Mouse (Mus musculus): ENCODE measurements at regions not wholly inside any gene's neighbourhood (a gene's known extent, or its start where the extent isn't known, plus 50 kb on each side); places are given as distances from the start of the nearest gene placed in this dataset.

DNA sequence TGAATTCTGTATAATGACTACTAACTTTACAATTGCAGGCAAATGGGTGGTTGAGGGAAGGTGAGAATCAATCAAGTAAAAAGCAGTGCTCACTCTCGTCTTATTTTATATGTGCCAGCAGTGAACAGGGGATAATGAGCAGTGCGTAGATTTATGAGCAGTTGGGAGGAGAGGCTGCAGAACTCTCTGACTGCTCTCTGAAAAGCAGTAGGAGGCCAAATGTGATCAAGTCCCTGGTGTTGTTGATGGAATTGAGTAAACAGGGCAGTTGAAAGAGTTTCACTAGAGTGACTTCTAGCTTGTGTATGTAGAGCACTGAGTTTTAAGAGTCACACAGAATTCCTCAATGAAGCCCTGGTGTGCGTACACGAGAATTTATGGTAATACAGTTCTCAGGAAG is 1269.6 kb downstream of the Defb40 start:
- Histone ChIP-seq H3K4me1 (ENCODE audit: insufficient read depth, low read length) (no peaks in the 10 kb centered on the region), H3K9me3 (ENCODE audit: low read length) (no peaks in the 10 kb centered on the region), H3K27ac (no peak overlapping the region), H3K4me3 (ENCODE audit: low read length) (no peak overlapping the region), H3K9ac (replicated peaks; ENCODE audit: low read length) (no peak overlapping the region), H3K4me2 (ENCODE audit: low read depth, low read length) (no peak overlapping the region), H3K27me3 (ENCODE audit: insufficient read depth, low read length) (no peaks in the 10 kb centered on the region), H3K36me3 (ENCODE audit: insufficient read depth, low read length) (no peaks in the 10 kb centered on the region)
- WGBS: 78% methylated on average over 4 of the region's 4 CpGs
- TF ChIP-seq CTCF (IDR thresholded peaks at IDR 0.05; ENCODE audit: low read depth): no peak
- ATAC-seq: no peak
- no peak for DNase-seq (ENCODE audit: low spot score)

DNA sequence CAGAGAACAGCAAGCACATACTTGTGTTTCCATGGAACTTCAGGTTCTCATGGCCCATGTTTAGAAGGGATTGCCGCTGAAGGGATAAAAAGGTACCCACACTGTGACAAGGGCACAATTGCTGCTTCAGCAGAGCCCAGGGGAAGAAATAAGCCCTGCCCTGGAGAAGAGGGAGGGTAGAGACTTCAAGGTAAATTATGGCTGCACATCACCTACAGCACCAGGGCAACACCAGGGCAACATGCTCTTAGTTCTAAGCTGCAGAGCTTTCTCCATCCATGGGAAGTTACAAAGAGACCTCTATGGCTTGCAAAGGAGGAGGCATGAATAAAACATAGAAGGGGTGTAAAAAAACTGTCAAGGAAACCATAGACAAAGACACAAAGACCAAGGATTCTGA is 1273.8 kb downstream of the Defb40 start:
- H3K27ac ChIP-seq: no peak overlapping the region
- DNase-seq (ENCODE audit: low spot score): no peak
- H3K27me3 ChIP-seq (ENCODE audit: insufficient read depth, low read length): no peaks in the 10 kb centered on the region
- no peaks in the 10 kb centered on the region for H3K9me3 ChIP-seq (ENCODE audit: low read length)
- WGBS: 53% methylated on average over 1 of the region's 1 CpGs
- no peaks in the 10 kb centered on the region for H3K4me1 ChIP-seq (ENCODE audit: insufficient read depth, low read length)
- TF ChIP-seq CTCF (IDR thresholded peaks at IDR 0.05; ENCODE audit: low read depth): no peak
- no peak overlapping the region for H3K9ac ChIP-seq (replicated peaks; ENCODE audit: low read length)
- no peaks in the 10 kb centered on the region for H3K36me3 ChIP-seq (ENCODE audit: insufficient read depth, low read length)
- no peak overlapping the region for H3K4me3 ChIP-seq (ENCODE audit: low read length)
- H3K4me2 ChIP-seq (ENCODE audit: low read depth, low read length): no peak overlapping the region
- ATAC-seq: no peak

DNA sequence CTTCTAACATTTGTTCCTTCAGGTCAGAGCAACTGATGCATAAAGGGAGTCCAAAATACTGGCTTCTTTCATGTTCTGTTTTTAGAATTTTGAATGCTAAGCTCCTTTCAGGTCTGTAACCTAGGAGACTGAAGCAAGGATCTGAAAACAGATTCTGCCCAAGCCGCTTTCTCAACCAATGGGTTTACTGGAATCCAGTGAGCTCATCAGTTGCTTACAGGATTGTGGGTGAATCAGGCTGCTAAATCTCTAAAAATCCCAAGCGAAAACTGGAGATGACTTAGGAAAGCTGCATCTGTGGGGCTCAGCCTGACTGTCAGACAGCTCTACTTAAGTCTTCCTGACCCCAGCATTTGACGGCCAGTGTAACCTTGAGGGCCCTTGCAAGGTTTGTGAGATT is 1277.7 kb downstream of the Defb40 start:
- peak; percentile 83 for ATAC-seq

DNA sequence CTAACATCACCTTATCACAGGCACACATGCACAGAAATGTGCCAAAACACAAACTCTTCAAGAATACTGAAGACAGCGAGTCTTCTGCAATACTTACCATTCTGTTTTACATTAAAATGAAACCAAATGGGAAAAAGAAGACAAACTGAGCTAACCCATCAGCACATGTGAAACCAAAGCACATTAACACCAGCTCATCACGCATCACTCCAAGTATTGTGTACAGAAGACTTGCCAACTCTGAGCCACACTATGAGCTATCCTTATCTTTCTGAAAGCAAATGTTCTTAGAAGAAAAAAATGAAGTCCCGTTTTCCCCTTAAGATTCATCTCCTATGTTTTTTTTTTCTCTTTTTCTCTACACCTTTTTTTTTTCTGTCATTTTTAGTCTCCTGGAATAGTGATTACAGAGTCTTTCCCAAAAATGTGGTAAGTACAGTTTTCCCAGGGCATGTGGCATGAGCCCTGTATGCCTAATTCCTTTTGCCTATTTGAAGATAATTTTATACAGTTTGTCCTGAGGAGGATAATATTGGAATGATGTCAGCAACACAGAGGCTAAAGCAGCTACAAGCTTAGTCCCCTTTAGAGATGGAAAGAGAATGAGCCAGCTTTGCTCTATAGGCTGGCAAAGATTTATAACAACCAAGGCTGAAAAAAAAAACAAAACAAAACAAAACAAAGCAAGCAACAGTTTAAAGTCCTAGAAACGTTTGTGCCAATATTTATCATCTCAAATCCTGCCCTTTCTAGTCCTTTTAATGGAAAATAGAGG is 1287.8 kb downstream of the Defb40 start:
- ATAC-seq: no peak
- H3K4me3 ChIP-seq (ENCODE audit: low read length): no peak overlapping the region
- H3K4me1 ChIP-seq (ENCODE audit: insufficient read depth, low read length): no peaks in the 10 kb centered on the region
- H3K27me3 ChIP-seq (ENCODE audit: insufficient read depth, low read length): no peaks in the 10 kb centered on the region
- TF ChIP-seq CTCF (IDR thresholded peaks at IDR 0.05; ENCODE audit: low read depth): no peak
- H3K9ac ChIP-seq (replicated peaks; ENCODE audit: low read length): no peak overlapping the region
- 82% methylated on average over 4 of the region's 4 CpGs for WGBS
- no peaks in the 10 kb centered on the region for H3K9me3 ChIP-seq (ENCODE audit: low read length)
- H3K36me3 ChIP-seq (ENCODE audit: insufficient read depth, low read length): no peaks in the 10 kb centered on the region
- no peak for DNase-seq (ENCODE audit: low spot score)
- no peak overlapping the region for H3K27ac ChIP-seq
- no peak overlapping the region for H3K4me2 ChIP-seq (ENCODE audit: low read depth, low read length)

More for the DNA sequence above, 1277.7 kb downstream of the Defb40 start:
- Histone ChIP-seq H3K4me1 (ENCODE audit: insufficient read depth, low read length) (no peaks in the 10 kb centered on the region), H3K4me3 (ENCODE audit: low read length) (no peak overlapping the region), H3K9ac (replicated peaks; ENCODE audit: low read length) (no peak overlapping the region), H3K27ac (no peak overlapping the region), H3K36me3 (ENCODE audit: insufficient read depth, low read length) (no peaks in the 10 kb centered on the region), H3K9me3 (ENCODE audit: low read length) (no peaks in the 10 kb centered on the region), H3K4me2 (ENCODE audit: low read depth, low read length) (no peak overlapping the region), H3K27me3 (ENCODE audit: insufficient read depth, low read length) (no peaks in the 10 kb centered on the region)
- DNase-seq (ENCODE audit: low spot score): peak; percentile 68
- TF ChIP-seq CTCF (IDR thresholded peaks at IDR 0.05; ENCODE audit: low read depth): no peak
- 53% methylated on average over 3 of the region's 3 CpGs for WGBS

DNA sequence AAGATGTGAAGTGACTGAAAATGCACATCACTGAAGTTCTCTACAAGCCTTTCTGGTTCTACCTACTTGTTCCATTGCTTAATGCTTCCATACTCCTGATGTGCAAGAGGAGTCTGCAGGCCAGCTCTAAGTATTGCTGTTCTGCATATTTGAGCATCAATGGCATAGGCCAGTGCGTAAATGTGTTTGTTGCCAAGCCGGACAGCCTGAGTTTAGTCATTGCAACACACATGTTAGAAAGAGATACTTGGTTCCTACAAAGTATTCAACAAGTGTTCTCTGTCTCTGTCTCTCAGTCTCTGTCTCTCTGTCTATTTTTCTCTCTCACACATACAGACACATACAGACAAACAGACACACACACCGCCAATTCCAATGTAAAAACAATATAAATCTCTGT is 1288.4 kb downstream of the Defb40 start:
- DNase-seq (ENCODE audit: low spot score): no peak
- WGBS: 91% methylated on average over 3 of the region's 3 CpGs

DNA sequence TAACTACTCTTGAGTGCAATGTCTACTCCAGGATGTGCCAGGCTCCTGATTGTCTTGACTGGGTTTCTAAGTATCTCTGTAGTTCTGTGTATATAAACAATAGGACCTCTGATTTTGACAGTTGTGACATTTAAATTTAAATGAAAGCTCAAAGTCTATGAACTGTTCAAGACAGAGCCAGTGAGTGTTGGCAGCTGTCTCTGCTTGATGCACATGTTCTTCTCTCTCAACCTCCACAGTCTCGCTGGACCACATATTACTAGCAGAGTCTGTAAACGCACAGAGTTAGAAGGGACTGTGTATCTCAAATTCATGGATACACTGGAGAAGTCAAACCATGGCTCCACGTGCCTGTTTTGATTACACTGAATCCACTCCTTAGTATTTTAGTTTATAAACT is 1291.0 kb downstream of the Defb40 start:
- DNase-seq (ENCODE audit: low spot score) (no peak), ATAC-seq (no peak)
- H3K4me3 ChIP-seq (ENCODE audit: low read length): no peak overlapping the region
- H3K27ac ChIP-seq: no peak overlapping the region
- no peak overlapping the region for H3K9ac ChIP-seq (replicated peaks; ENCODE audit: low read length)
- no peaks in the 10 kb centered on the region for H3K4me1 ChIP-seq (ENCODE audit: insufficient read depth, low read length)
- no peaks in the 10 kb centered on the region for H3K27me3 ChIP-seq (ENCODE audit: insufficient read depth, low read length)
- H3K36me3 ChIP-seq (ENCODE audit: insufficient read depth, low read length): no peaks in the 10 kb centered on the region
- 89% methylated on average over 3 of the region's 3 CpGs for WGBS
- TF ChIP-seq CTCF (IDR thresholded peaks at IDR 0.05; ENCODE audit: low read depth): no peak
- H3K9me3 ChIP-seq (ENCODE audit: low read length): no peaks in the 10 kb centered on the region
- no peak overlapping the region for H3K4me2 ChIP-seq (ENCODE audit: low read depth, low read length)

More for the DNA sequence above, 1288.4 kb downstream of the Defb40 start:
- Histone ChIP-seq H3K4me2 (ENCODE audit: low read depth, low read length) (no peak overlapping the region), H3K27me3 (ENCODE audit: insufficient read depth, low read length) (no peaks in the 10 kb centered on the region), H3K27ac (no peak overlapping the region), H3K4me3 (ENCODE audit: low read length) (no peak overlapping the region), H3K36me3 (ENCODE audit: insufficient read depth, low read length) (no peaks in the 10 kb centered on the region), H3K9ac (replicated peaks; ENCODE audit: low read length) (no peak overlapping the region), H3K9me3 (ENCODE audit: low read length) (no peaks in the 10 kb centered on the region), H3K4me1 (ENCODE audit: insufficient read depth, low read length) (no peaks in the 10 kb centered on the region)
- no peak for TF ChIP-seq CTCF (IDR thresholded peaks at IDR 0.05; ENCODE audit: low read depth)
- ATAC-seq: no peak

DNA sequence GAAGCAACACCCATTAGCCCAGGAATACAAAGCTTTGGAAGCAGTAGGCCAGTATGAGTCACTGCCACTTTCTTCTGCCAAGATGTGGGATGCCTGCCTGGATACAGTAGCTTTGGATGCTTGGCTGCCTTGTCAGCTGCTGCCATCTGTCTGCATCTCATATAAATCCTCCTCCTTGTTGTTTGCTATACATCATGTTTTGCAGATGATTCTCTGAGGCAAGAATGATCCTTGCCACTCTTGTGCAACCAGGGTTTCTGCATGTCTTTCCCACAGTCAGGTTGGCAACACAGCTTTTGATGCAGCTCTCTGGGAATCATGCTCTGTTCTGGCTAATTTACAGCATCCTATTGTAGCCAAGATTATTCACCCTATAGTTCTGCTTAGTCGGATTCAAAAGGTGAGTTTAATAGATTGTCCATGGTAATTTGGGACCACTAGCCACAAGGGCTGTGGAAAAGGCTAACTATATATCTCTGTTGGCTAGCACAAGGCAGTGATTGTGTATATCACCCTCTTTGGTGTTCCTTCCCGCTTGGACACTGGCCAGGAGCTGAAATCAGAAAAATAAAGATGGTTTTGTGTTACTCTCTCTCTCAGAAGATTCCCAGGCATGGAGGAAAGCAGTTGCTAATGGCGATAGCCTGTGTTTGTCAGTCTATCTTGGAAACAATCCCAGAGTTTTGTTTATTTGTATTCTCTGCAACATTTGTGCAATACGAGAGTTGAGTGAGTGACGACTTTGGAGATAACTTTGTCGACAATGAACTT is 1313.5 kb downstream of the Defb40 start:
- H3K4me2 ChIP-seq (ENCODE audit: low read depth, low read length): no peak overlapping the region
- peak; percentile 61 for TF ChIP-seq CTCF (IDR thresholded peaks at IDR 0.05; ENCODE audit: low read depth)
- H3K27me3 ChIP-seq (ENCODE audit: insufficient read depth, low read length): no peaks in the 10 kb centered on the region
- peaks cover 14% of the 10 kb centered on the region for H3K4me1 ChIP-seq (ENCODE audit: insufficient read depth, low read length)
- DNase-seq (ENCODE audit: low spot score) (peak; percentile 87), ATAC-seq (peak; percentile 95)
- H3K27ac ChIP-seq: peak overlapping the region; percentile 71
- 25% methylated on average over 6 of the region's 6 CpGs for WGBS
- H3K4me3 ChIP-seq (ENCODE audit: low read length): no peak overlapping the region
- H3K9me3 ChIP-seq (ENCODE audit: low read length): no peaks in the 10 kb centered on the region
- H3K9ac ChIP-seq (replicated peaks; ENCODE audit: low read length): no peak overlapping the region
- H3K36me3 ChIP-seq (ENCODE audit: insufficient read depth, low read length): no peaks in the 10 kb centered on the region

Data from hindbrain, postnatal 0 days (tissue).